Mouse (Mus musculus) c-Kit-positive CD71-positive TER-119-negative erythroid progenitor cells, embryonic 14.5 days (primary cell): ENCODE results near the gene Slc1a2.

Experiments
- DNase-seq: peaks from one replicate; pipeline ENCODE4 v3.0.0-alpha.2; 2013; ENCODE audit warnings: low read depth

The Slc1a2 gene

DNA sequence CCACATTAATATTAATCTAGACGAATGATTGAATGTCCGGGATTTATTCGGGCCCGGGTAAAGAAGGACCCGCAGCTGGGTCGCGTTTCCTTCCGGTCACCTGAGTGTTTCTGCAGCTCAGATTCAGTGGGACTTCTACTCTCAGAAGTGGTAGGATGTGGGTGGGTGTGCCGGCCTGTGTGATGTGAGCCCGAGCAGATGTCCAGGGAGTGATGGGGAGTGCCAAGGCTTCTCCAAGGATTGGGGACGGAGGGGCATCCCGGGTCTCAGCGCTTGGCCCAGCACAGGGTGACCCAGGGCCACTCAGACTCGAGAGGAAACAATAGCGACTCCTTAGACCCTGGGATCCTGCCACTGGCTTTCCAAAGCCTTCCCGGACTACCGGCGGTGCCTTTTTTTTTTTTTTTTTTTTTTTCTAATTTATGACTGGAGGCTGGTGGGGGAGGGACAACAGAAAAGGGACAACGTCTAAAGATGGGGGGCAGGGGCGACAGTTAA lies at the start of gene Slc1a2:
Slc1a2 (plus strand) TSS at position 497 of the 498 bp plus-strand sequence.
- DNase-seq = no peak

DNA sequence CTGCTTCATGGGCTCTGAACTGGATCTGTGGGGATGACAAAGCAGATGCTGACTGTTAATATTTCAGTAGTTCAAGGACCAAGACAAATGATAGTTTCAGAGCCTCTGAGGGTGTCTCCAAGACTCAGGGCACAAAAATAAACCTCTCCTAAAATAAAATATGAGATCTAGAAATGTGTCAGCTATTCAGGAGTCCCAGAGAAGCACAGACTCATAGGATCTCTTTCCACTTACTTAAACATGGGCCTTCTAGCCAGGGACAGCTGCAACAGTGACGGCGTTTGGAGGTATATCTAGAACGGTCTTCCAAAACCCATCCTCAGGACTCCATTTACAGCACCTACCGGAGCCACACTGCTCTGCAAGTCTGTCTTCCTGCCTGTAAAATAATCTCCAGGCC lies 48.0 kb upstream of the Slc1a2 start:
- DNase-seq = no peak

DNA sequence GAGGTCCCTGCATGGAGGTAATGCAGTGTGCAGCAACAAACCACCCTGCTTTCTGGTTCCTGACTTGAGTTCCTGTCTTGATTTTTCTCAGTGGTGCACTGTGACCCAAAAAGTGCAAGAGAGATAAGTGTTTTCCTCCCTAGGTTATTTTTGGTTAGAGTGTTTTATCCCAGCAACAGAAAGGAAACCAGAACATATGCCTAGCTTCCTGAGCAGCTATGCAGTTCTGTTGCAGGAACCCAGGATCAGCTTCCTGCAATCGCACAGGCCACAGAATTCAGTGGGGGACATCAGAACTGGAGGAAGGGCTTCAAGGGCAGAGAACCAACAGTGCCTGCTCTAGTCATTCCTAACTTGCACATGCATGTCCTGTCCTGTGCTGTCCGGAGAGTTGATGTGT lies 41.8 kb upstream of the Slc1a2 start:
- DNase-seq = no peak

DNA sequence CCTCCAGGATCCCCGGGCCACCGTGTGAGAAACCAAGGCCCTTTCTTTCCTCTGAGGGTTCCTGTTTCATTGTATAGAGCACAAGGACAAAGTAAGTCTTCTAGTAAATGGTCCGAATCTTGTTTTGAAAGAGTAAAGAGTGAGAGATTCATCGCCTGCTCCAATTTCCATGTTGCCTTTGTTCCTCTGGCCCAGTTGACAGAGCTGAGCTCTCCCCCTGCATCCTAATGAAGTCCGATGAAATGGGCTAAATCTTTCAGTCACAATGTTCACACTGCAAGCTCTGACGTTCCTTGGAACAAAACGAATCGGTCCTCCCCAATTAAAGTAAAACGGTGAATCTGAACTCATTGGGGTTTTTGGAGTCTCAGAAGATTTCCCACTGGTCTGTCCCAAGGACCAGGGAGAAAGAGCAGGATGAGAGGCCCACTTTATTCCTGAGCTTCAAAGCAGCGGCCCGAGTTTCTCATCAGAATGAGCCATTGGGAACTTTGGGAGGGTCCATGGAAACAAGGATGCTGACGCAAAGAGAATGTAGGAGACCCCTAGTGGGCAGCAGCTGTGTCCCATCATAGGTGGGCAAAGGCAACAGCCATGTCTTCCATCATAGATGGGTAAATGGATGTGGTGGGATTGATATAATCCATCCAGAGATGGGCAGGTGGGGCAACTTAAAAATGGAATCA lies 37.6 kb upstream of the Slc1a2 start:
- DNase-seq = no peak

DNA sequence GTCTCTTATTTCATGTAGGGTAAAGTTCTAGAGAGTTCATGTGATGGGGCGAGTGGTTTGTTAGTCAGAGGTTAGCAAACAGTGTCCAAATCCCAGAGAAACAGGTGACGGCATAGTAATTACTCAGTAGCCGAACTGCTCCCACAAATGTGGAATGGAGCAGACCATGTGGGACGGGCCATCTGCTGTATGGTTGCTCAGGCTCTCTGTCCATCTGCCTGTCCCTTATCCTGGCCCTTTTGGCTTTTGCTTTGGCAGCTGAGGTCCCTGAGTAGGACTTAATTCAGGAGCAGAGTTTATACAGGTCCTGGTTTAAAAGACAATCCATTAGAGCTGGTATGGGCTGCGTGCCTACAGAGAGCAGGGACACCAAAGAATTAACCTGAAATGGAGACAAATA lies 36.3 kb upstream of the Slc1a2 start:
- DNase-seq = no peak

DNA sequence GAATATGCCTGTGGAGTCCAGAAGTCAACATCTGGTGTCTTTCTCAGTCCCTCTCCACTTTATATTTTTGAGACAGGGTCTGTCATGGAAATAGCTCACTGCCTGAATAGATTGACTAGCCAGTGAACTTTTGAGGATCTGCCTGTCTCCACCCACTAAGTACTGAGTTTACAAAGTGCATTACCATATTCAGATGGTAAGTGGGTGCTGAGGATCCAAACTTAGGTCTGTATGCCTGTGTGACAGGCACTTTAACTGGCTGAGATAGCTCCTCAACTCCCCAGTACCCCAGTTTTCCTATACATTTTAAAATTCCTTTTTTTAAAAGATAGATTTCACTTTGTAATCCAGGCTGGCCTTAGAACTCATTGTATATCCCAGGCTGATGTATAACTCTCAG lies 35.5 kb upstream of the Slc1a2 start:
- no peak for DNase-seq

DNA sequence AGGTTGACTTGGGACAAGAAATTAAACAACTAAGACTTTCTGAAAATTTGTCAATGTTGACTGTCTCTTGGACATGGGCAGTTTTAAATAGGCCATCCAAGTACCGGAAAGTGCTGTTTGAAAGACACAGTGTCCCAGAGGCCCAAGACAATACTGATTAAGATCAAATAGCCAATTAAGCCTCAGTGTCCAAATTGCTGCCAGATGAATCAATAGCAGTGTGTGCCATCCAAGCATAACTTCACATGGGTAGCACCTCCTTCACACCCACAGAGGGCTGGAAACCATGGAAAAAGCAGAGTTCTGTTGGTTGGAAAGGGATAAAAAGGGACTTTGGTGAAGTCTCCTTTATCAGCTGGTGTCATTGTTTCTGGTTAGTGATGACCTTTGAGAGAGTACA lies 33.9 kb upstream of the Slc1a2 start:
- DNase-seq = no peak

DNA sequence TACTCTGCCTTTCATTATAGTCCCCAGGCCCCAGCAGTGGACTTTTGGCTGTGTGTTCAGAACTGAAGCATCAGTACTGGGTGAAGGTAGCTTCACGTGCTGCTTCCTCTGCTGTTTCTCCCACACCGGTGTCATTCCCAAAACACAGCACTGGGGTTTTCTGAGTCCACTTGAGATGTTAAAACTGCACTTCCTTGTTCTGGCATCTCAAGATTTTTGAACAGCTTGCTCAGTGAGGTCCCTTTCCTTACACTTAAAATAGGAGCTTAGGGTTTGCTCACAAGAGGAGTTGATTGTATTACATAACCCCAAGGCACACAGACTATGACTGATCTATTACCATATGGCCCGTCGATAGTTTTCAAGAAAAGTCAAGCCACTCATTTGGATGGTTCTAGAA lies 26.1 kb upstream of the Slc1a2 start:
- no peak for DNase-seq

DNA sequence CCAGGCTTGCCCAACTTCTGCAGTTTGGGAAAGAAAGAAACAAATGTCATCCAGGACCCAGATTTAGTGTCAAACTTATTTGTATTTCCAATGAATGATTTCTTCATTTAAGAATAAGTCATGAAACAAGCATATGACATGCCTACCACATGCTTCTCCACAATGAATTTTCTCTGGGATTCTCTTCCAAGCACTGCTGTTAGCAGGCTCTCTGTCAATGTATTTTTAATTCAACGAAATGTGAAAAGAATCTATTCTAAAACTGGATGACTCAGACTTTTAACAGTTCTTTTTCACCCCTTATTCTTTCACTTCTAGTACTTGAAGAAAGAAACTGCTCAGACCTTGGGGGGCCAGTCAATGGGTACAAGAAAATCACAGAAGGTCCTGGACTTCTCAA lies 24.4 kb upstream of the Slc1a2 start:
- DNase-seq = no peak

DNA sequence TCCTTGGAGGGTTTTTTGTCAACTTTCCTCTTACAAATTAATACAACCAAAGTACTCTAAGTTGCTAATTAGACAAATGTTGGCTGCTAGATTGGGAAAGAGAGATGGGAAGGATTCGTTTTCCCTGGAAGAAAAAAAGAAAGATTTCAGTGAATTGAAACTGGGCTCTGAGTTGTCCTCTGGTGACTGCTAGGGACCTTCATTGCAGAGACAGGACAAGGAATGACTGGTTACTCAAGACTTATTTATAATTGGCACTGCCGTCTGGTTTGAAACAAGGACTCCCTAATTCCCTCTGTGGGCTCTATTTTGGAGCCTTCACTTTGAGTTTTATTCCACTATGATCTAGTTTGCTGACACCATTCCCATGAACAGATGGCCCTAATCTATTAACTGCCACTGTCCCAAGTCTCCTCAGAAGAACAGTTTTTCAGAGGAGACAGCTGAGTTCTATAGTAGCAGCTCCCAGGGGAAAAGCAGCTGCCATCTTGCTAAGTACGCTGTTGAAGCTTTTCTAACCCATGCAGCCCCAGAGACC lies 22.9 kb upstream of the Slc1a2 start:
- DNase-seq = no peak

DNA sequence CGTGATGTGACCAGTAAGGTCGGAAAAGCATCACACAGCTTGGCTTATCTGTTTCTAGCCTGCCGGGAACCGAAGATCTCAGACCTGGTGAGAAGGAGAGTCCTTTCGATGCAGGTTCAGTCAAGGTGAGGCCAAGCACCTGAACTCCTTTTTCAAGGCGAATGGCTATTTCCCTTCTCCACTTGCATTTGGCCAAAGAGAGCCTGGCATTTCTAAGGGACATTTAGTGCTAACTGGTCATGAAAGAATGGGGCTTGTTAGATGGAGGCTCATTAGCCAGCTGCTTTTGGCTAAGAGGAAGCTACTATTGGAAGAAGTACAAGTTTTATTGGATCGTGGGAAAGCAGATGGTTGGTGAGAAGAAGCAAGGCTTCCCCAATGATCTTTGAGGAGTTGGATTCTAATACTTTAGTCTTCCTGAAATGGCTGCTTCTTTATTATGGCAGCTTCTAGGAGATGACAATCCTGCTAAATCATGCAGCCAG lies 22.3 kb upstream of the Slc1a2 start:
- no peak for DNase-seq

DNA sequence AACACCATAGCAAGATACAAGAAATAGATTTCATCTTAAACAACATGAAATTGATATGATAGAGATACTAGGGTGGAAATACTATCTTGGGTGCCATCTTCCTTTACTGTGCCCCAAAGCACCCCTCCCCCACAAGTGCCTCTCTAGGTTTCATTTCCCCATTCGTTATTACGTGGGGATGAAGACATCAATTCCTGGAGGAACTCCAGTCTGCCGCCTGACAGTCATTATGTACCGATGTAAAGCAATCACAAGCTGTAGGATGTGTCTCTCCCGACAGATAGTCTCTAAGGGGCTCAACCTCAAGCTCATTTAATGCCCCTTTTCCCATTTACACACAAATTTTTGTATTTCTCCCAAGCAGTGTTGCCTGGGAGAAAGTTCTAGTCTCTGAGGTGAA lies 20.3 kb upstream of the Slc1a2 start:
- no peak for DNase-seq

DNA sequence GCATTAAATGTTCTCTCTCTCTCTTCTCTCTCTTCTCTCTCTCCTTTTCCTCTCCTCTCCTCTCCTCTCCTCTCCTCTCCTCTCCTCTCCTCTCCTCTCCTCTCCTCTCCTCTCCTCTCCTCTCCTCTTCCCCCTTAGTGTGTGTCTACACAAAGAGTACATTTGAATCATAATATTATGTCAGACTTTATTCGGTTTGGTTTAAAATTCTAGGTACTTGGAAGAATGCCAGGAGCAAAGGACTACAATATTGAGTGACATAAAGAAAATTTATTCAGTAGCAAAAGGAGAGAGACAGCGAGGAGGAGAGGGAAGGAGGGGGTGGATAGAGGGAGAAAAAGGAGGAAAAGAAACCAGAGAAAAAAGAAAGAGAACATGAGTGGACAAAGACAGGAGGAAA lies 19.8 kb upstream of the Slc1a2 start:
- DNase-seq = no peak

DNA sequence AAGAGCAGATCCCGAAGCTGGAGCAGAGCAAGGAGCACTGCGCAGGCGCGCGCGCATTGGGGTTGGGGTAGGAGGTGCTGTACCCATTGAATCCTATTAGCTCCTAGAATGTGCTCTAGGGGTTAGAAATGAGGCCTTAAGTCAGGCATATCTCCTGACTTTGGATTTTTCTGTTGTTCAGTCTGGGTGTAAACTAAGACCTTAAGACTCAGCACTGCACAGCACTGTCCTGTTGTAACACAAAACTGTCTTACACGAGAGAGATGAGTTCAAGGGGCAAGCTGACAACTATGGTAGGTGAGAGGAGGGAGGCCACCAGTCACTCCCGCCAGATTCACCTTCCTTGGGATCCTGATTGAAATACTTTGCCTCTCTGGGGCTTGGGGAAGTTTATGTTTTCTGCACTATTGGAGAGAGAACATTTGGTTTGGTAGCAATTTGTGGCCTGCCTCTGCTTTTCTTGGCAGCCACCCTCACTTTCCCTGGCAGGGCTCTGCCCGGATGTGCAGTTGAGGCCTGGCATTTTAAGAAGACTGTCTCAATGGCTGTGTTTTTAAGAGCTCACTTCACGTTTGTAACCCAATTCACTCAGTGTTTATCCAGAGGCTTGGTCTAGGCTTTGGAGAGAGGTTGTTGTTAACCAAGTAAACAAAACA lies 9.5 kb upstream of the Slc1a2 start:
- DNase-seq = no peak

DNA sequence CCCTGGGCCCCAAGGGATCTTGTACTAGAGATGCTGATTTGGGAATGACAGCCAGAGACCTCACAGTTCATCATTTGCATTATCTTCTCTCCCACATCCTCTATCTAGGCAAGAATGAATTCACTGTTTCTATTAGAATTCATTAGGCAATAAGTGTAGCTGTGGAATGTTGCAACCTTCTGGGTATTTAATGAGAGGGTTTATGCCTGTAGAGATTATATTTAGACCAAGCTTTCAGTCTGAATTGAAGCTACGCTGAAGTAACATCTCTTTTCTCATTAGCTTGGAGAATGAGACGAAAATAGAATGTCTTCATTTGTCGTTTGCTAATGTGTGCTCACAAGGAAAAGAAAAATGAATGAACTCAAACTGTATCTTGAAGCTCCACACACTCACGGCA lies 8.1 kb upstream of the Slc1a2 start:
- DNase-seq = no peak

DNA sequence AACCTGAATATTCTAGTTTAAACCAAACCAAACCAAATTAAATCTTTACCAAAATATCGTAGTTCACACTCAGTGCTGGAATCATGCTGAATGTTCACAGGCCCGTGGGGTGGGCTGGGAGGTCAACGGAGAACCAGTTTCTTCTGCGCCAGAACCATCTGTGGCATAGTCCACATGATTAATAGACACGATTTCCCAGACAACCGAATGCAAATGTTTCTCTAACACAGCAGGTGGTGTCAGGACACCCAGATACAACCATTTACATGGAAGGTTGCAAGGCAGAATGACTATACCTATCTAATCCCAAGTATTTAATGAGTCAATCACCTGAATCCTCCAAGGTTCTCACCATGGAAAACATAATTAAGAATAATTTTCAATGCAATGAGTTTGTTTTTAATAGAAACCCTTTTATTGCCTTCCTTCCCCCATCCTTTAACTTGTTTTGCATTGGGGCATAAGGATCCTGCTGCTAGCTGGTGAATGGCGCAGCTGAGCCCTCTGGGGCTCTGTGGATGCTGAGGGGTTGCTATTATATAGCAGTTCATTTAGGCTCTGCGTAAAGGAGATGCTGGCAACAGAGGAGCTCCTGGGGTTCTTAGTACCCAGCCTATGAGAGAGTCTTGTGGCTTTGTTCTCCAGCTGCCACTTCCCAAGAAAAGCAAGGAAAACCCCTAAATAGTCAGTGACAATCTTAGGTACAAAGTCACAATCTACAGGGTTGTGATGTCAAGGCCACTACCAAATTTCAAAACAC lies 2.3 kb upstream of the Slc1a2 start:
- no peak for DNase-seq

DNA sequence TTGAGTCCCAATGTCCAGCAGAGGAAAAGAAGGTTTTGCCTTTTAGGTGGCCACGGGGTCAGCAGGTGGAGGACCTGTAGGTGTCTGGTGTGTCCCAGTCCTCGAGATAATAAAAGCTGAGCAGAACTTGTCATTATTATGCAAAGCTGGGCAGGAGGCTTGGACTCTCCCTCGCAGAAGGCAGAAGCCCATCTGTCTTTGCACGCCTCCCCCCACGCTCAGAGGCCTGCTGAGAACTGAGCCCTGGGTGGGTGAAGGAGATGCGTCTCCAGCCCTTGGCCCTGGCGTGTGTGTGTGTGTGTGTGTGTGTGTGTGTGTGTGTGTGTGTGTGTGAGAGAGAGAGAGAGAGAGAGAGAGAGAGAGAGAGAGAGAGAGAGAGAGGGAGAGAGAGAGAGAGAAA lies 733 bp upstream of the Slc1a2 start:
- no peak for DNase-seq

DNA sequence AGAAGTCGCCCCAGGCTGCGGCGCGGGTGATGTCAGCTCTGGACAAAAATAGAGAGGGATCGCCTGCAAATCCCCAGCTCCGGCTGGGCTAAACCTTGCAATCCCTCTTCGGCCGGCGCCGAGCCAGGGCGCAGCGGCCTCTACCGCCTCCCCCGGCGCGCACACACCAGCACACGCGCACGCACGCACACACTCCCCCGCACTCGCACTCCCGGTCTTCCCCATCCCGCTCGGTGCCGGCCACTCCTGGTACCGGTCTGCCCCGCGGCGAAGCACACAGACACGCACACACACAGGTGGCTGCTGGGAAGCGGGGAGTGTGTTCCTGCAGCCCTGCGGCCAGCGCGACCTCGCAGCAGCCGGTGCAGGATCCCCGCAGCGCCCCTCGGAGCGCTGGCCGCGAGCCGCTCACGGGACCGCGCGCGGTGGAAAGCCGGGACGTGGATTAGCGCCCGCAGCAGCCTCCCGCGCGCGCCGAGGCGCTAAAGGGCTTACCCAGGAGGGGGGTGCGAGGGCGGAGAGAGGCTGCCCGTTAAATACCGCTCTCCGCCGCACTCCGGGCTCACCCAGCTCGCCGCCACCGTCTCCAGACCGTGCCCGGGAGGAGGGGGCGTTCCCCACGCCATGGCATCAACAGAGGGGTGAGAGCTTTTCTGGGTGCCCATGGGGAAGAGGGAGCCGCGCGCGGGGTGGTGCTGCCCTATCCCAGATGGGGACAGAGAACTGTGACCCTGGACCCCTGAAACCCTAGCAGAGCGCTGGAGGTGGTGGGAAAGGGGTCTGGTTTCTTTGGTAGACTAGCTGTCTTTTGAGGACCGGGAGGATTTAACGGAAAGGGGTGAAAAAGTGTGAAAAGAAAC lies 432 bp downstream of the Slc1a2 start:
- DNase-seq = no peak

DNA sequence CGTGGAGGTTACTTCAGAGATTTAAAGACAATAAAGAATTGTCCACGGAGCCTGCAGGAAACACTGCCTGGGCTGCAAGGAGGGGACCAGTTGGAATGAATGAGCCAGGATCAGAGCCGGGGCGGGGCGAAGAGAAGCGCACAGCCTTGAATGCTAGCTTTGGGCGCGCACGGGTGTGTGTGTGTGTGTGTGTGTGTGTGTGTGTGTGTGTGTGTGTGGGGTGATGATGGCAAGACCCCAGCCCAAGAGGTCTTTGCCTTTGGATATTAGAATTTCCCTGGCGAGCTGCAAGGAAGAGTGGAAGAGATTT lies 1.0 kb downstream of the Slc1a2 start:
- no peak for DNase-seq

DNA sequence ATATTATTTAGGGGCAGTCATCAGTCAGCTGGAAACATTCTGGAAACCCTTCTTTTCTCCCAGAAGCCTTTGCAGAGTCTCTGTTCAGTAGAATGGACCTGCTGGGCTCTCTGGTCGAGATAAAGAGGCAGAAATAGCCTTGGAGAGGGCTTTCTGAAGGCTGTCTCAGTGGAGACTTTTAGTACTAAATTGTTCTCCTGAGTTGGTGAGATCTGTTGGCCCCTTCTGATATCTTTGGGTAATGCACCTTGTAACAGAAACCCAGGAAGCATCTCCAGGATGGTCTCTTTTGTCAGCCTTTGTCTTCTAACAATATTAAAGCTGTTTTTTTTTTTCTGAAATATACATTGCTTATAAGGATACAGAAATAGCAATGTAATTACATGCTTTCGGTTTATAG lies 2.6 kb downstream of the Slc1a2 start:
- no peak for DNase-seq

DNA sequence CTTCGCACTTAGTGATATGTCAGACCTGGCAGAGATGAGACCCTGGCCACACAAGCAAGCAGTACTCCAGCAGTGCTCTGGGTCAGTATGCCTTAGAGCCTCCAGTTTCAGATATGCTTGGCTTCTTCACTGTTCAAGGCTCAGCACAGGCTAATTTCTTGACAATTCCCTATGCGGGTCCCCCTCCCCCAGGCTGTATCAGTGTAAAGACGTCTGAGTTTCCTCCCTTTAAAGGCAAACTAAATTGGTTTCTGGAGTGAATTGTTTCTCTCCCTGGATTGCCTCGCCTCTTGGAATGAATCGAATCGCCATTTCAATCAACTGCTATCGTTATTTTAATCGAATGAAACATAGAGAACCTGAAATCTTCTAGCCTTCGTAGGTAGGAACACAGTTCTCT lies 4.5 kb downstream of the Slc1a2 start:
- no peak for DNase-seq

DNA sequence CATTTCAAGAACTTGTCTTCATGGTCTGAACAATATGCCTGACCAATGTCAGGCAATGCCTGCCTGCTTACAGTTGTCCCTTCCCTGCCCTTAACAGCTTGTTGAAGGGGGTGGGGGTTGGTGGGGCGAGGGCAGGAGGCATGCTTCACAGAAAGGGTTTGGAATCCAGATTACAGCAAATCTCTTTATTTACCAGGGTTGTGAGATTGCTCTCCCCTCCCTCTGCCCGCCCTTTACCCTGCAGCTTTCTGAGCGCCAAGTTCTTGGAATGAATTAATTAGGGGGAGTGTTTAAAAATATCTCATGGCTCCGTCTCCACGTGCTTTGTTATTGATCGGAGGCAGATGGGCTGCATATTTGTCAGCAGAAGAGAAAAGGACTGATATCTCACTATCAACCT lies 4.9 kb downstream of the Slc1a2 start:
- no peak for DNase-seq
